ENCODE assay signal across 8 mouse cellular contexts in genomic region chr6:143114556-143114955, GRCm38 (mm10). TPM values are rescaled to one million over a fixed set of nuclear protein-coding genes. Genes with fewer than 3 reads are reported as not detected.
DNase-seq lines count a peak whose midpoint lies in the region; ATAC-seq lines count a peak whose summit lies in the region.

No protein-coding gene starts in this region.

- no peaks in the 10 kb centered on the region for H3K36me3 ChIP-seq in forebrain, embryonic 14.5 days (ENCODE audit: control insufficient read depth, insufficient read depth, low read length)
- H3K36me3 ChIP-seq in forebrain, embryonic 13.5 days (ENCODE audit: poor library complexity, severe bottlenecking): no peaks in the 10 kb centered on the region
- H3K36me3 ChIP-seq in heart, embryonic 16.5 days (ENCODE audit: control insufficient read depth, insufficient read depth): no peaks in the 10 kb centered on the region
- no peaks in the 10 kb centered on the region for H3K36me3 ChIP-seq in liver, embryonic 11.5 days (ENCODE audit: control insufficient read depth, insufficient read depth, low read length)
- no peaks in the 10 kb centered on the region for H3K36me3 ChIP-seq in midbrain, embryonic 16.5 days (ENCODE audit: control insufficient read depth, insufficient read depth, low read length)

- H3K27ac ChIP-seq in forebrain, embryonic 14.5 days (ENCODE audit: low read depth, low read length): no peak overlapping the region
- H3K27ac ChIP-seq in forebrain, embryonic 13.5 days: no peak overlapping the region
- peak overlapping the region; percentile 65 for H3K27ac ChIP-seq in heart, embryonic 16.5 days (ENCODE audit: low read length)
- peak overlapping the region; percentile 52 for H3K27ac ChIP-seq in liver, embryonic 11.5 days (ENCODE audit: low read depth, low read length)
- H3K27ac ChIP-seq in midbrain, embryonic 16.5 days (ENCODE audit: low read length): no peak overlapping the region

- no peaks in the 10 kb centered on the region for H3K4me1 ChIP-seq in forebrain, embryonic 14.5 days (ENCODE audit: control insufficient read depth, insufficient read depth, low read length)
- no peaks in the 10 kb centered on the region for H3K4me1 ChIP-seq in forebrain, embryonic 13.5 days
- H3K4me1 ChIP-seq in heart, embryonic 16.5 days (ENCODE audit: control insufficient read depth, insufficient read depth, low read length): peaks cover 5% of the 10 kb centered on the region
- peaks cover 6% of the 10 kb centered on the region for H3K4me1 ChIP-seq in liver, embryonic 11.5 days (replicated peaks; ENCODE audit: control insufficient read depth, insufficient read depth, low read length)
- H3K4me1 ChIP-seq in midbrain, embryonic 16.5 days (ENCODE audit: control insufficient read depth, insufficient read depth, low read length): no peaks in the 10 kb centered on the region

- H3K9me3 ChIP-seq in forebrain, embryonic 14.5 days (replicated peaks; ENCODE audit: control insufficient read depth, low read length): no peaks in the 10 kb centered on the region
- H3K9me3 ChIP-seq in forebrain, embryonic 13.5 days (replicated peaks): no peaks in the 10 kb centered on the region
- H3K9me3 ChIP-seq in heart, embryonic 16.5 days (replicated peaks; ENCODE audit: control insufficient read depth, low read length): no peaks in the 10 kb centered on the region
- H3K9me3 ChIP-seq in liver, embryonic 11.5 days (ENCODE audit: control insufficient read depth, low read length): no peaks in the 10 kb centered on the region
- H3K9me3 ChIP-seq in midbrain, embryonic 16.5 days (replicated peaks; ENCODE audit: control insufficient read depth, low read length, poor library complexity, severe bottlenecking): no peaks in the 10 kb centered on the region

- no peak overlapping the region for H3K4me3 ChIP-seq in forebrain, embryonic 14.5 days (ENCODE audit: low read depth, low read length)
- H3K4me3 ChIP-seq in forebrain, embryonic 13.5 days: no peak overlapping the region
- no peak overlapping the region for H3K4me3 ChIP-seq in heart, embryonic 16.5 days (ENCODE audit: low read length)
- no peak overlapping the region for H3K4me3 ChIP-seq in liver, embryonic 11.5 days (ENCODE audit: low read depth, low read length)
- H3K4me3 ChIP-seq in midbrain, embryonic 16.5 days (ENCODE audit: low read depth, low read length): no peak overlapping the region

- no peak overlapping the region for H3K4me2 ChIP-seq in forebrain, embryonic 14.5 days (ENCODE audit: low read length)
- H3K4me2 ChIP-seq in forebrain, embryonic 13.5 days: no peak overlapping the region
- H3K4me2 ChIP-seq in heart, embryonic 16.5 days (ENCODE audit: low read depth, low read length): peak overlapping the region; percentile 36; the same call in 1 of the 2 replicates
- peak overlapping the region; percentile 42 for H3K4me2 ChIP-seq in liver, embryonic 11.5 days
- no peak overlapping the region for H3K4me2 ChIP-seq in midbrain, embryonic 16.5 days (ENCODE audit: low read length)

- H3K9ac ChIP-seq in forebrain, embryonic 14.5 days (ENCODE audit: low read length): no peak overlapping the region
- H3K9ac ChIP-seq in forebrain, embryonic 13.5 days: no peak overlapping the region
- no peak overlapping the region for H3K9ac ChIP-seq in heart, embryonic 16.5 days (ENCODE audit: low read length)
- H3K9ac ChIP-seq in liver, embryonic 11.5 days (ENCODE audit: low read depth, low read length): no peak overlapping the region
- no peak overlapping the region for H3K9ac ChIP-seq in midbrain, embryonic 16.5 days (ENCODE audit: low read depth, low read length)

- no peak for ATAC-seq in forebrain, embryonic 14.5 days
- ATAC-seq in forebrain, embryonic 13.5 days: no peak
- ATAC-seq in heart, embryonic 16.5 days (replicated peaks; ENCODE audit: extremely low read depth, insufficient read depth, low FRiP score): peak; percentile 67; the same call in 1 of the 2 replicates
- ATAC-seq in liver, embryonic 11.5 days (replicated peaks; ENCODE audit: low FRiP score): peak; percentile 66
- no peak for ATAC-seq in midbrain, embryonic 16.5 days

- no peaks in the 10 kb centered on the region for H3K27me3 ChIP-seq in forebrain, embryonic 14.5 days (replicated peaks; ENCODE audit: control insufficient read depth, insufficient read depth, low read length)
- H3K27me3 ChIP-seq in forebrain, embryonic 13.5 days: no peaks in the 10 kb centered on the region
- no peaks in the 10 kb centered on the region for H3K27me3 ChIP-seq in heart, embryonic 16.5 days (ENCODE audit: control insufficient read depth, insufficient read depth, low read length)
- no peaks in the 10 kb centered on the region for H3K27me3 ChIP-seq in liver, embryonic 11.5 days (replicated peaks; ENCODE audit: control insufficient read depth, insufficient read depth, low read length)
- H3K27me3 ChIP-seq in midbrain, embryonic 16.5 days (ENCODE audit: control insufficient read depth, insufficient read depth, low read depth, low read length): no peaks in the 10 kb centered on the region

- peak; percentile 12 for DNase-seq in forebrain, embryonic 14.5 days (ENCODE audit: low spot score)
- peak; percentile 73 to 88 for DNase-seq in adrenal gland, adult (ENCODE audit: inconsistent age in 2 of 2, low spot score in 1 of 2)
- DNase-seq in liver, embryonic 11.5 days (ENCODE audit: low spot score): no peak
- DNase-seq in skeletal muscle tissue, adult 2 months (ENCODE audit: low read depth, low spot score): peak; percentile 24
- no peak for DNase-seq in left cerebral cortex, adult 11 months (ENCODE audit: low spot score)

- WGBS in forebrain, embryonic 14.5 days: 8% methylated on average over 2 of the region's 2 CpGs
- 6% methylated on average over 2 of the region's 2 CpGs for WGBS in forebrain, embryonic 13.5 days
- WGBS in heart, embryonic 16.5 days: 18% methylated on average over 2 of the region's 2 CpGs
- 4% methylated on average over 2 of the region's 2 CpGs for WGBS in liver, embryonic 11.5 days
- WGBS in midbrain, embryonic 16.5 days: 3% methylated on average over 2 of the region's 2 CpGs

RNA-seq across cellular contexts. Expression of gene C2cd5, which starts 14.6 kb away (rescaled TPM):
- 23.3 and 30.1 TPM in 2 replicates for polyA plus RNA-seq in forebrain, embryonic 14.5 days (2014; fragmentation: Nextera tagmentation; extraction: Ambion mirVana)
- polyA plus RNA-seq in forebrain, embryonic 13.5 days (2015; fragmentation: Nextera tagmentation; extraction: Ambion mirVana): 37.1 and 40.0 TPM in 2 replicates
- 19.9 and 23.7 TPM in 2 replicates for polyA plus RNA-seq in heart, embryonic 16.5 days (2015; fragmentation: Nextera tagmentation; extraction: Ambion mirVana)
- 24.1 and 25.0 TPM in 2 replicates for polyA plus RNA-seq in liver, embryonic 11.5 days (2014; fragmentation: Nextera tagmentation; extraction: Ambion mirVana)
- polyA plus RNA-seq in midbrain, embryonic 16.5 days (2015; fragmentation: Nextera tagmentation; extraction: Ambion mirVana): 43.2 and 52.4 TPM in 2 replicates

RNA-seq across cellular contexts. Expression of gene Etnk1, which starts 52.5 kb away (rescaled TPM):
- 23.5 and 35.9 TPM in 2 replicates for polyA plus RNA-seq in forebrain, embryonic 14.5 days (2014; fragmentation: Nextera tagmentation; extraction: Ambion mirVana)
- polyA plus RNA-seq in forebrain, embryonic 13.5 days (2015; fragmentation: Nextera tagmentation; extraction: Ambion mirVana): 22.6 and 24.7 TPM in 2 replicates
- 13.3 and 13.4 TPM in 2 replicates for polyA plus RNA-seq in heart, embryonic 16.5 days (2015; fragmentation: Nextera tagmentation; extraction: Ambion mirVana)
- polyA plus RNA-seq in liver, embryonic 11.5 days (2014; fragmentation: Nextera tagmentation; extraction: Ambion mirVana): 20.0 and 23.6 TPM in 2 replicates
- 50.9 and 53.0 TPM in 2 replicates for polyA plus RNA-seq in midbrain, embryonic 16.5 days (2015; fragmentation: Nextera tagmentation; extraction: Ambion mirVana)

Comparison
In these comparisons a context has a peak if more than half of its experiments do, and no peak if none do; other contexts are left out.
1. ATAC-seq: peak in heart, embryonic 16.5 days (single experiment) and liver, embryonic 11.5 days (single experiment); none in forebrain, embryonic 14.5 days (single experiment), forebrain, embryonic 13.5 days (single experiment) and midbrain, embryonic 16.5 days (single experiment).
2. DNase-seq: peak in forebrain, embryonic 14.5 days (single experiment), adrenal gland, adult (2 of 2) and skeletal muscle tissue, adult 2 months (single experiment); none in liver, embryonic 11.5 days (single experiment) and left cerebral cortex, adult 11 months (single experiment).
3. H3K27ac ChIP-seq: peak in heart, embryonic 16.5 days (single experiment) and liver, embryonic 11.5 days (single experiment); none in forebrain, embryonic 14.5 days (single experiment), forebrain, embryonic 13.5 days (single experiment) and midbrain, embryonic 16.5 days (single experiment).
4. H3K4me2 ChIP-seq: peak in heart, embryonic 16.5 days (single experiment) and liver, embryonic 11.5 days (single experiment); none in forebrain, embryonic 14.5 days (single experiment), forebrain, embryonic 13.5 days (single experiment) and midbrain, embryonic 16.5 days (single experiment).